ENCODE assay signal across 8 mouse cellular contexts in genomic region chr10:50592355-50593293, GRCm38 (mm10). TPM values are rescaled to one million over a fixed set of nuclear protein-coding genes. Genes with fewer than 3 reads are reported as not detected.
A peak's percentile ranks its signal among the peaks of the same experiment; 100 is the strongest.
DNase-seq lines count a peak whose midpoint lies in the region; ATAC-seq and TF ChIP-seq lines count a peak whose summit lies in the region.

TSS of gene Ascc3 (plus strand) at chr10:50592669.

- H3K9me3 ChIP-seq in erythroblast, embryonic 14.5 days (ENCODE audit: control insufficient read depth, low read length), result no peaks in the 10 kb centered on the region
- H3K9me3 ChIP-seq in heart, embryonic 12.5 days (replicated peaks), result no peaks in the 10 kb centered on the region
- H3K9me3 ChIP-seq in kidney, postnatal 0 days (replicated peaks; ENCODE audit: low read length), result no peaks in the 10 kb centered on the region
- H3K9me3 ChIP-seq in liver, embryonic 11.5 days (ENCODE audit: control insufficient read depth, low read length), result no peaks in the 10 kb centered on the region
- H3K9me3 ChIP-seq in stomach, embryonic 14.5 days (ENCODE audit: control insufficient read depth, low read depth, low read length), result no peaks in the 10 kb centered on the region

- H3K36me3 ChIP-seq in C2C12 (ENCODE audit: control insufficient read depth, insufficient read depth), result no peaks in the 10 kb centered on the region
- no peaks in the 10 kb centered on the region for H3K36me3 ChIP-seq in erythroblast, embryonic 14.5 days (ENCODE audit: control insufficient read depth)
- no peaks in the 10 kb centered on the region for H3K36me3 ChIP-seq in heart, embryonic 12.5 days
- no peaks in the 10 kb centered on the region for H3K36me3 ChIP-seq in kidney, postnatal 0 days (ENCODE audit: insufficient read depth, low read length)
- no peaks in the 10 kb centered on the region for H3K36me3 ChIP-seq in liver, embryonic 11.5 days (ENCODE audit: control insufficient read depth, insufficient read depth, low read length)
- no peaks in the 10 kb centered on the region for H3K36me3 ChIP-seq in stomach, embryonic 14.5 days (ENCODE audit: control insufficient read depth, insufficient read depth, low read length)

- peak within 1 kb of the TSS; percentile 83 for H3ac ChIP-seq in C2C12 (ENCODE audit: control insufficient read depth, insufficient read length, low read depth)

- peaks cover 49% of the 10 kb centered on the region for H3K79me2 ChIP-seq in C2C12 (ENCODE audit: control insufficient read depth, insufficient read depth)

- H3K27me3 ChIP-seq in C2C12 (ENCODE audit: control insufficient read depth, insufficient read depth, insufficient read length), result no peaks in the 10 kb centered on the region
- peaks cover 3% of the 10 kb centered on the region for H3K27me3 ChIP-seq in erythroblast, embryonic 14.5 days (ENCODE audit: control insufficient read depth)
- no peaks in the 10 kb centered on the region for H3K27me3 ChIP-seq in heart, embryonic 12.5 days (replicated peaks)
- H3K27me3 ChIP-seq in kidney, postnatal 0 days (ENCODE audit: insufficient read depth, low read length), result no peaks in the 10 kb centered on the region
- H3K27me3 ChIP-seq in liver, embryonic 11.5 days (replicated peaks; ENCODE audit: control insufficient read depth, insufficient read depth, low read length), result no peaks in the 10 kb centered on the region
- H3K27me3 ChIP-seq in stomach, embryonic 14.5 days (ENCODE audit: control insufficient read depth, insufficient read depth, low read length), result no peaks in the 10 kb centered on the region

- peak within 1 kb of the TSS; percentile 82 for H3K9ac ChIP-seq in heart, embryonic 12.5 days
- peak within 1 kb of the TSS; percentile 77 for H3K9ac ChIP-seq in kidney, postnatal 0 days (ENCODE audit: low read depth, low read length)
- peak within 1 kb of the TSS; percentile 80 for H3K9ac ChIP-seq in liver, embryonic 11.5 days (ENCODE audit: low read depth, low read length)
- H3K9ac ChIP-seq in stomach, embryonic 14.5 days (replicated peaks; ENCODE audit: low read depth, low read length), result peak within 1 kb of the TSS; percentile 63

- WGBS in heart, embryonic 12.5 days, result under 1% methylated on average over 77 of the region's 79 CpGs
- WGBS in kidney, postnatal 0 days, result under 1% methylated on average over 73 of the region's 79 CpGs
- under 1% methylated on average over 77 of the region's 79 CpGs for WGBS in liver, embryonic 11.5 days
- WGBS in stomach, embryonic 14.5 days, result under 1% methylated on average over 70 of the region's 79 CpGs

- peaks cover 44% of the 10 kb centered on the region for H3K79me3 ChIP-seq in C2C12 (ENCODE audit: low read depth)

- TF ChIP-seq POLR2A in brain, embryonic 14.5 days (IDR thresholded peaks at IDR 0.05; ENCODE audit: borderline replicate concordance, extremely low read depth, insufficient read depth, insufficient read length, poor library complexity, severe bottlenecking), result peak; percentile 85

- TF ChIP-seq CTCF in C2C12 (IDR thresholded peaks at IDR 0.05; ENCODE audit: control insufficient read depth, insufficient read depth, insufficient read length), result no peak
- no peak for TF ChIP-seq CTCF in brain, embryonic 14.5 days (IDR thresholded peaks at IDR 0.05; ENCODE audit: borderline replicate concordance, extremely low read depth, insufficient read depth, insufficient read length)
- TF ChIP-seq CTCF in kidney, postnatal 0 days (IDR thresholded peaks at IDR 0.05; ENCODE audit: low read depth), result peak; percentile 10; the same call in 1 of the 2 replicates

- peak; percentile 99 for ATAC-seq in heart, embryonic 12.5 days (ENCODE audit: insufficient number of reproducible peaks, low FRiP score)
- ATAC-seq in kidney, postnatal 0 days (replicated peaks; ENCODE audit: low FRiP score, low read depth), result peak; percentile 99
- peak; percentile 96 for ATAC-seq in liver, embryonic 11.5 days (replicated peaks; ENCODE audit: low FRiP score)
- peak; percentile 98 for ATAC-seq in stomach, embryonic 14.5 days (ENCODE audit: insufficient number of reproducible peaks, insufficient read depth, low FRiP score, low read depth)

- peaks cover 46% of the 10 kb centered on the region for H3K4me1 ChIP-seq in erythroblast, embryonic 14.5 days (ENCODE audit: control insufficient read depth)
- H3K4me1 ChIP-seq in heart, embryonic 12.5 days (replicated peaks), result no peaks in the 10 kb centered on the region
- H3K4me1 ChIP-seq in kidney, postnatal 0 days (replicated peaks; ENCODE audit: insufficient read depth, low read length), result no peaks in the 10 kb centered on the region
- peaks cover 4% of the 10 kb centered on the region; the same call in 1 of the 2 replicates for H3K4me1 ChIP-seq in liver, embryonic 11.5 days (replicated peaks; ENCODE audit: control insufficient read depth, insufficient read depth, low read length)
- H3K4me1 ChIP-seq in stomach, embryonic 14.5 days (ENCODE audit: control insufficient read depth, insufficient read depth, low read length), result no peaks in the 10 kb centered on the region

- H3K27ac ChIP-seq in heart, embryonic 12.5 days (ENCODE audit: poor library complexity, severe bottlenecking), result peak within 1 kb of the TSS; percentile 91
- peak within 1 kb of the TSS; percentile 90 for H3K27ac ChIP-seq in kidney, postnatal 0 days
- H3K27ac ChIP-seq in liver, embryonic 11.5 days (ENCODE audit: low read depth, low read length), result peak within 1 kb of the TSS; percentile 75
- H3K27ac ChIP-seq in stomach, embryonic 14.5 days (ENCODE audit: low read length), result peak within 1 kb of the TSS; percentile 89

- H3K4me2 ChIP-seq in heart, embryonic 12.5 days, result peak within 1 kb of the TSS; percentile 75
- peak within 1 kb of the TSS; percentile 71 for H3K4me2 ChIP-seq in kidney, postnatal 0 days (ENCODE audit: low read length)
- peak within 1 kb of the TSS; percentile 62 for H3K4me2 ChIP-seq in liver, embryonic 11.5 days
- H3K4me2 ChIP-seq in stomach, embryonic 14.5 days (replicated peaks; ENCODE audit: low read depth, low read length), result peak within 1 kb of the TSS; percentile 48

- peak; percentile 95 for DNase-seq in brain, embryonic 14.5 days (ENCODE audit: low read depth)
- DNase-seq in kidney, postnatal 0 days (ENCODE audit: low spot score), result peak; percentile 92
- peak; percentile 90 for DNase-seq in liver, embryonic 11.5 days (ENCODE audit: low spot score)
- peak; percentile 95 for DNase-seq in naive thymus-derived CD4-positive, alpha-beta T cell, adult 2 months (ENCODE audit: low read depth)

- H3K4me3 ChIP-seq in C2C12 (ENCODE audit: insufficient read depth, poor library complexity, severe bottlenecking), result peak within 1 kb of the TSS; percentile 66
- H3K4me3 ChIP-seq in erythroblast, embryonic 14.5 days (replicated peaks), result peak within 1 kb of the TSS; percentile 96
- peak within 1 kb of the TSS; percentile 82 for H3K4me3 ChIP-seq in heart, embryonic 12.5 days
- H3K4me3 ChIP-seq in kidney, postnatal 0 days (replicated peaks; ENCODE audit: low read depth, low read length), result peak within 1 kb of the TSS; percentile 67
- H3K4me3 ChIP-seq in liver, embryonic 11.5 days (ENCODE audit: low read depth, low read length), result peak within 1 kb of the TSS; percentile 81
- peak within 1 kb of the TSS; percentile 67 for H3K4me3 ChIP-seq in stomach, embryonic 14.5 days (ENCODE audit: low read depth, low read length)

TF ChIP-seq in C2C12, 6 proteins besides CTCF, POLR2A, EP300 and RAD21:
- no peak for TF ChIP-seq MYOG (IDR thresholded peaks at IDR 0.05; ENCODE audit: control insufficient read depth, extremely low read depth, insufficient read length)
- no peak for TF ChIP-seq USF1 (IDR thresholded peaks at IDR 0.05; ENCODE audit: low read depth)
- TF ChIP-seq MYOD1 (IDR thresholded peaks at IDR 0.05; ENCODE audit: control insufficient read depth, insufficient read length, low read depth), result peak; percentile 25
- TF ChIP-seq FOSL1 (IDR thresholded peaks at IDR 0.05; ENCODE audit: insufficient read depth, low read length, poor library complexity, severe bottlenecking), result no peak
- no peak for TF ChIP-seq MAX (IDR thresholded peaks at IDR 0.05)
- TF ChIP-seq CEBPB (IDR thresholded peaks at IDR 0.05; ENCODE audit: low read depth), result no peak

RNA-seq across cellular contexts. Expression of gene Ascc3, which starts in this region (rescaled TPM):
- 5.6 TPM for polyA plus RNA-seq in C2C12 (2012; fragmentation: generic; extraction: Trizol)
- 21.2 and 25.1 TPM in 2 replicates for polyA plus RNA-seq in brain, embryonic 14.5 days (2012; rRNA removed)
- 0.16 and 0.31 TPM in 2 replicates for polyA plus RNA-seq in erythroblast, embryonic 14.5 days (2012)
- 23.1 and 26.1 TPM in 2 replicates for polyA plus RNA-seq in heart, embryonic 12.5 days (2016; fragmentation: Nextera tagmentation; extraction: Ambion mirVana)
- polyA plus RNA-seq in kidney, postnatal 0 days (2015; fragmentation: Nextera tagmentation; extraction: Ambion mirVana), result 11.1 and 13.7 TPM in 2 replicates
- 29.0 and 29.7 TPM in 2 replicates for polyA plus RNA-seq in liver, embryonic 11.5 days (2014; fragmentation: Nextera tagmentation; extraction: Ambion mirVana)
- polyA plus RNA-seq in stomach, embryonic 14.5 days (2014; fragmentation: Nextera tagmentation; extraction: Ambion mirVana), result 38.7 and 39.1 TPM in 2 replicates

Comparison
In these comparisons a context has a peak if more than half of its experiments do, and no peak if none do; other contexts are left out.
1. Peak in every context shown above with its lines: DNase-seq, ATAC-seq, H3K4me3 ChIP-seq and H3K27ac ChIP-seq.